ENCODE assay signal across 17 mouse cellular contexts in the genomic region with DNA sequence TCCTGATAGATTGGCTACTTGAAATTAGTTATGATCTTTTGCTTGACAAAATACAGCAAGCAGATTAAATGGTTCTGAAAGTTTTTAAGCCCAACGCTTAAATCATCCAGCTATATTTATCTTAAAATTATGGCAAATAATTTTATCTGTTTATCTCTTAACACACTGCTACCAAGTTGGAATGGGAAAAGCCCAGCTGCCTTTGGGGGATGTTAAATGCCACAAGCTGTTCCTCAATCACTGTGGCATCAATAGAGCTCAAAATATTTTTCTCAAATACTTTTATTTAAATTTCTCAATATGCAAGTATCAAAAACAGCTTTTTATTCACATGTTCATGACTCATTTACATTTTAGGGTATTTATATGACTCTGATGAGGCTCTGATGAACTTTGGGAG.
"Had no signal": no experiment of that assay in that cellular context is flagged by ENCODE, and none has a peak within 500 bp of the region (broad histone marks: within the 10 kb centered on the region; RNA-seq: fewer than 3 reads in every experiment).

No protein-coding gene starts in this region.

- H3K4me3 ChIP-seq: lung, embryonic 15.5 days; megakaryocyte, embryonic 14.5 days; midbrain, embryonic 13.5 days; midbrain, embryonic 15.5 days; neural tube, embryonic 12.5 days; stomach, embryonic 15.5 days had no signal

- H3K36me3 ChIP-seq: lung, embryonic 15.5 days; midbrain, embryonic 13.5 days; midbrain, embryonic 15.5 days; neural tube, embryonic 12.5 days; stomach, embryonic 15.5 days had no signal

- H3K27me3 ChIP-seq: lung, embryonic 15.5 days; midbrain, embryonic 15.5 days; neural tube, embryonic 12.5 days; stomach, embryonic 15.5 days had no signal

- H3K9me3 ChIP-seq: lung, embryonic 15.5 days; megakaryocyte, embryonic 14.5 days; midbrain, embryonic 13.5 days; midbrain, embryonic 15.5 days; neural tube, embryonic 12.5 days; stomach, embryonic 15.5 days had no signal

- H3K4me2 ChIP-seq: lung, embryonic 15.5 days; midbrain, embryonic 11.5 days; midbrain, embryonic 13.5 days; midbrain, embryonic 15.5 days; neural tube, embryonic 12.5 days; stomach, embryonic 15.5 days had no signal

- DNase-seq: liver, postnatal 0 days; lung, adult 2 months; lung, postnatal 14 days; lung, postnatal 36 days; right cerebral cortex, postnatal 14 days; thymus, adult 18-20 months; thymus, postnatal 25 days; thymus, postnatal 4 days had no signal

- ATAC-seq: liver, postnatal 0 days; lung, postnatal 0 days; midbrain, embryonic 13.5 days; midbrain, embryonic 15.5 days had no signal

- H3K4me1 ChIP-seq: midbrain, embryonic 13.5 days; midbrain, embryonic 15.5 days; neural tube, embryonic 12.5 days; stomach, embryonic 15.5 days had no signal

- H3K27ac ChIP-seq: lung, embryonic 15.5 days; macrophage; midbrain, embryonic 13.5 days; midbrain, embryonic 15.5 days; neural tube, embryonic 12.5 days; stomach, embryonic 15.5 days had no signal

- H3K9ac ChIP-seq: liver, postnatal 0 days; lung, embryonic 15.5 days; midbrain, embryonic 13.5 days; midbrain, embryonic 15.5 days; neural tube, embryonic 12.5 days; stomach, embryonic 15.5 days had no signal
